In the genomic region with DNA sequence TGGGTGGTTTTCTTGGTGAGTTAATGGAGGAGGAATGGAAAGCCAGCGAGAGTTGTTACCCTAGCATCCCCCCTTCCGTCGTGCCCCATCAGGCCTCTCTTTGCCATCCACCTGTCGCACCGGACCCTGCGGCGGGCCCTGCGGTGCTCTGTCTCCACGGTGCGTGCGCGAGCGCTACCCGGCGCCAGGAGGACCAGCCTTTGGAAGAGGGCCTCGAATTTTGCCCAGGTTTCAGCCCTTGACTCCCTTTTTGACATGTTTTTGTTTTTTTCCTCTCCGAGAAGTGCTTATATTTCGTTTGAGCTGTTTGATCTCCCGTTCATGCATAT, we compare ENCODE assay signal across 8 mouse cellular contexts. TPM values are rescaled to one million over a fixed set of nuclear protein-coding genes. Genes with fewer than 3 reads are reported as not detected.
DNase-seq lines count a peak whose midpoint lies in the region; ATAC-seq and TF ChIP-seq lines count a peak whose summit lies in the region.

No protein-coding gene starts in this region.

- H3K27me3 ChIP-seq in lung, postnatal 0 days (replicated peaks; ENCODE audit: insufficient read depth, low read length), result no peaks in the 10 kb centered on the region
- H3K27me3 ChIP-seq in limb, embryonic 15.5 days, result no peaks in the 10 kb centered on the region
- no peaks in the 10 kb centered on the region for H3K27me3 ChIP-seq in small intestine, adult 2 months (ENCODE audit: control insufficient read depth, insufficient read depth, low read length)

- no peaks in the 10 kb centered on the region for H3K36me3 ChIP-seq in lung, postnatal 0 days (ENCODE audit: insufficient read depth, low read length)
- H3K36me3 ChIP-seq in limb, embryonic 15.5 days, result no peaks in the 10 kb centered on the region
- no peaks in the 10 kb centered on the region for H3K36me3 ChIP-seq in small intestine, adult 2 months (ENCODE audit: control insufficient read depth, insufficient read depth, low read length)

- no peak for DNase-seq in lung, postnatal 0 days (ENCODE audit: low spot score)
- no peak for DNase-seq in lung, postnatal 14 days
- DNase-seq in ovary, postnatal 36 days (ENCODE audit: low spot score), result no peak
- DNase-seq in left cerebral cortex, adult 8-10 months (ENCODE audit: low spot score in 2 of 2), result no peak
- no peak for DNase-seq in kidney, postnatal 14 days

- no peaks in the 10 kb centered on the region for H3K9me3 ChIP-seq in lung, postnatal 0 days (ENCODE audit: low read length)
- H3K9me3 ChIP-seq in limb, embryonic 15.5 days, result no peaks in the 10 kb centered on the region

- 0 out of 2 replicates have a peak, but pooled peaks cover 4% of the 10 kb centered on the region for H3K4me1 ChIP-seq in lung, postnatal 0 days (ENCODE audit: insufficient read depth, low read depth, low read length)
- H3K4me1 ChIP-seq in limb, embryonic 15.5 days, result peaks cover 5% of the 10 kb centered on the region; the same call in 1 of the 2 replicates
- H3K4me1 ChIP-seq in small intestine, adult 2 months (ENCODE audit: control insufficient read depth, insufficient read depth, insufficient read length, low read length), result peaks cover 2% of the 10 kb centered on the region; the same call in 1 of the 2 replicates

- H3K27ac ChIP-seq in lung, postnatal 0 days (ENCODE audit: low read length), result peak overlapping the region; percentile 58
- H3K27ac ChIP-seq in limb, embryonic 15.5 days, result peak overlapping the region; percentile 58
- peak overlapping the region; percentile 51 for H3K27ac ChIP-seq in small intestine, adult 2 months (ENCODE audit: insufficient read depth, low read depth, low read length)

- TF ChIP-seq EP300 in lung, postnatal 0 days (IDR thresholded peaks at IDR 0.05), result no peak

- peak overlapping the region; percentile 59 for H3K4me2 ChIP-seq in lung, postnatal 0 days (replicated peaks; ENCODE audit: low read depth, low read length)
- peak overlapping the region; percentile 83 for H3K4me2 ChIP-seq in limb, embryonic 15.5 days

- TF ChIP-seq CTCF in lung, postnatal 0 days (IDR thresholded peaks at IDR 0.05), result peak; percentile 6; the same call in 1 of the 2 replicates
- TF ChIP-seq CTCF in small intestine, adult 2 months (IDR thresholded peaks at IDR 0.05; ENCODE audit: extremely low read depth, insufficient read length, insufficient replicate concordance, low read depth, low read length), result no peak

- peak overlapping the region; percentile 52 for H3K4me3 ChIP-seq in lung, postnatal 0 days (ENCODE audit: low read depth, low read length)
- H3K4me3 ChIP-seq in limb, embryonic 15.5 days, result peak overlapping the region; percentile 67
- H3K4me3 ChIP-seq in small intestine, adult 2 months (ENCODE audit: low read depth, low read length), result peak overlapping the region; percentile 79

- no peak for TF ChIP-seq POLR2A in small intestine, adult 2 months (IDR thresholded peaks at IDR 0.05; ENCODE audit: low read depth, low read length)

- H3K9ac ChIP-seq in lung, postnatal 0 days (replicated peaks; ENCODE audit: low read depth), result peak overlapping the region; percentile 50
- peak overlapping the region; percentile 35; the same call in 1 of the 2 replicates for H3K9ac ChIP-seq in limb, embryonic 15.5 days

- ATAC-seq in lung, postnatal 0 days, result peak; percentile 75
- ATAC-seq in erythroid progenitor cell, adult 5-6 weeks (replicated peaks; ENCODE audit: low FRiP score, poor library complexity, severe bottlenecking), result peak; percentile 84
- peak; percentile 84 for ATAC-seq in limb, embryonic 15.5 days (ENCODE audit: insufficient number of reproducible peaks, low FRiP score, low TSS enrichment, low read depth)

- under 1% methylated on average over 19 of the region's 19 CpGs for WGBS in lung, postnatal 0 days
- WGBS in limb, embryonic 15.5 days, result 2% methylated on average over 19 of the region's 19 CpGs
- WGBS in small intestine, adult 2 months, result 0% methylated on average over 19 of the region's 19 CpGs

RNA-seq across cellular contexts. Expression of a gene that starts 0.3 kb away (rescaled TPM):
- polyA plus RNA-seq in lung, postnatal 0 days (2015; fragmentation: Nextera tagmentation; extraction: Ambion mirVana), result 3.8 and 5.7 TPM in 2 replicates
- total RNA-seq in erythroid progenitor cell, adult 5-6 weeks (2015; ENCODE audit: low replicate concordance), result not detected in 2 replicates
- total RNA-seq in erythroid progenitor cell, adult 5-6 weeks (2017; ENCODE audit: low replicate concordance), result 0.64 TPM in 1 of 2 replicates, not detected in the other
- 5.6 TPM in 2 replicates for polyA plus RNA-seq in limb, embryonic 15.5 days (2015; fragmentation: Nextera tagmentation; extraction: Ambion mirVana)
- 0.98 and 2.4 TPM in 2 replicates for polyA plus RNA-seq in small intestine, adult 2 months (2012; rRNA removed)
- 10 to 100 TPM; 19.1 to 24.0 (median 19.6) TPM for total RNA-seq in left cerebral cortex, adult 8-10 months (2022)

RNA-seq across cellular contexts. Expression of a gene that starts 0.6 kb away (rescaled TPM):
- 10.2 and 12.5 TPM in 2 replicates for polyA plus RNA-seq in lung, postnatal 0 days (2015; fragmentation: Nextera tagmentation; extraction: Ambion mirVana)
- total RNA-seq in erythroid progenitor cell, adult 5-6 weeks (2015; ENCODE audit: low replicate concordance), result not detected in 2 replicates
- not detected in 2 replicates for total RNA-seq in erythroid progenitor cell, adult 5-6 weeks (2017; ENCODE audit: low replicate concordance)
- polyA plus RNA-seq in limb, embryonic 15.5 days (2015; fragmentation: Nextera tagmentation; extraction: Ambion mirVana), result 0.65 and 0.77 TPM in 2 replicates
- polyA plus RNA-seq in small intestine, adult 2 months (2012; rRNA removed), result 0.09 TPM in 1 of 2 replicates, not detected in the other
- 1 to 10 TPM; 3.3 to 4.9 (median 4.0) TPM for total RNA-seq in left cerebral cortex, adult 8-10 months (2022)
